Mouse (Mus musculus) kidney, embryonic 15.5 days (tissue): Measurements from ENCODE around the gene Rap1gap2. TPM values are rescaled to one million over a fixed set of nuclear protein-coding genes. Genes with fewer than 3 reads are reported as not detected.

Experiments
- ATAC-seq: fragments of 200-750 bp; cut with Nextera tagmentation; replicated peaks from 2 replicates; pipeline ENCODE4 v1.8.0; 2017; ENCODE audit warnings: moderate TSS enrichment; ENCODE audit not compliant: low FRiP score
- H3K27ac ChIP-seq: fragments of 300-500 bp; sonication (generic); 2 replicates; pipeline ENCODE4 v1.5.1; 2015; ENCODE audit warnings: mild to moderate bottlenecking, inconsistent platforms
- H3K27me3 ChIP-seq: fragments of 300-500 bp; sonication (generic); 2 replicates; pipeline ENCODE4 v1.6.1; 2015; ENCODE audit warnings: inconsistent platforms
- H3K36me3 ChIP-seq: fragments of 300-500 bp; sonication (generic); 2 replicates; pipeline ENCODE4 v1.6.1; 2015; ENCODE audit warnings: inconsistent platforms
- H3K4me1 ChIP-seq: fragments of 300-500 bp; sonication (generic); 2 replicates; pipeline ENCODE4 v1.6.1; 2015; ENCODE audit warnings: inconsistent platforms
- H3K4me2 ChIP-seq: fragments of 300-500 bp; sonication (generic); 2 replicates; pipeline ENCODE4 v1.6.1; 2015; ENCODE audit warnings: moderate library complexity, mild to moderate bottlenecking, inconsistent platforms
- H3K4me3 ChIP-seq: fragments of 300-500 bp; sonication (generic); replicated peaks from 2 replicates; pipeline ENCODE4 v1.5.1; 2015; ENCODE audit warnings: mild to moderate bottlenecking, inconsistent platforms
- H3K9ac ChIP-seq: fragments of 300-500 bp; sonication (generic); 2 replicates; pipeline ENCODE4 v1.6.1; 2015; ENCODE audit warnings: mild to moderate bottlenecking, inconsistent platforms
- H3K9me3 ChIP-seq: fragments of 300-500 bp; sonication (generic); replicated peaks from 2 replicates; pipeline ENCODE4 v1.6.1; 2016; ENCODE audit warnings: inconsistent platforms
- WGBS: fragments of 180-500 bp; shearing (Covaris S2); methylation state at CpG from one replicate; pipeline ENCODE4 v1.1.7; 2015; ENCODE audit warnings: mixed read lengths; 5-methylcytosine and 5-hydroxymethylcytosine counted together
- polyA plus RNA-seq: library from polyadenylated mRNA; unstranded; fragments of >200 nt; fragmentation: Nextera tagmentation; extraction: Ambion mirVana; gene quantifications from 2 replicates; pipeline ENCODE4 v1.2.1, GENCODE M21; 2015

Rap1gap2 gene
- polyA plus RNA-seq, 1 experiment from 2014 or later, result 6.4 TPM

- 44% methylated on average over 3 of the region's 3 CpGs for WGBS
- Histone ChIP-seq H3K27ac (peak overlapping the region; percentile 83), H3K27me3 (no peaks in the 10 kb centered on the region)
Observed at GRCm38 (mm10) chr11:74487952-74488351, 122.8 kb downstream of the Rap1gap2 start.

DNA sequence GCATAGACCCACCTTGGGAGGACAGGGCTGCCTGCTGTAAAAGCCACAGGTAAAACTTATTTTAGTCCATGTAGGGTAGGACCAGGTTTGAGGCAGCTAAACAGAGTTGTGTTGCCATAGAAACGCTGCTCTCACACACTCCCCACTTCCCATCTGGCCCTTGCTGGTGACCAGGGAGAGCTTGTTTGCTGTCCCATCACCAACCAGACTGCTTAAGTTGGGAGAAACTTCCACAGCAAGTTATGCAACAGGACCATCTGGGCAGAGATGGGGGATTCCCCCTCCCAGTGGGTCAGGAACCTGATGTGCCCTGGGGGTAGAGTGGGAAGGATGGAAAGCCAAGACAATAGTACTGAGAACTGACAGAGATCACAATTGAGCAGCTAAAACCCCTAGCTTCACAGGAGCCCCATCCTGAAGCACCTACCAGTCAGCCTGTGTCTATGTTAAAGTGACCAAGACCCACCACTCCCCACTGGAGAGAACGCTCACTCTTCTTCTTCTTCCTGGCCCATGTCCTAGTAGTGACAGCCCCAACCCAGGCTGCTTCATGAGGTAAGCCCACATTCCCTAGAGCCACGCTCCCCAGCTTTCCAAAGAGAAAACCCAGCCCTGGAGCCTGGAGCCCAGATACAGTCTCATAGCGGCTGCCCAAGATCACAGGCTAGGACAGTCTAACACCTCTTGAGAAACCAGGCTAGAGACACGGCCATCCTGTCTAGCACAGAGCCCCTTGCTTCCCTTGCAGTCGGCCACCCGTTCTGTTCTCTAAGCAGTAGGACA lies 125.1 kb downstream of the Rap1gap2 start:
- 88% methylated on average over 7 of the region's 7 CpGs for WGBS
- no peak for ATAC-seq
- H3K4me1 ChIP-seq, result peaks cover 28% of the 10 kb centered on the region

More at GRCm38 (mm10) chr11:74487952-74488351, 122.8 kb downstream of the Rap1gap2 start:
- ATAC-seq, result peak; percentile 49; the same call in 1 of the 2 replicates
- no peaks in the 10 kb centered on the region for H3K9me3 ChIP-seq
- H3K36me3 ChIP-seq, result no peaks in the 10 kb centered on the region
- peaks cover 40% of the 10 kb centered on the region for H3K4me1 ChIP-seq
- no peak overlapping the region for H3K9ac ChIP-seq
- no peak overlapping the region for H3K4me3 ChIP-seq
- 0 out of 2 replicates have a peak overlapping the region, but pooled peaks have one; percentile 12 for H3K4me2 ChIP-seq

DNA sequence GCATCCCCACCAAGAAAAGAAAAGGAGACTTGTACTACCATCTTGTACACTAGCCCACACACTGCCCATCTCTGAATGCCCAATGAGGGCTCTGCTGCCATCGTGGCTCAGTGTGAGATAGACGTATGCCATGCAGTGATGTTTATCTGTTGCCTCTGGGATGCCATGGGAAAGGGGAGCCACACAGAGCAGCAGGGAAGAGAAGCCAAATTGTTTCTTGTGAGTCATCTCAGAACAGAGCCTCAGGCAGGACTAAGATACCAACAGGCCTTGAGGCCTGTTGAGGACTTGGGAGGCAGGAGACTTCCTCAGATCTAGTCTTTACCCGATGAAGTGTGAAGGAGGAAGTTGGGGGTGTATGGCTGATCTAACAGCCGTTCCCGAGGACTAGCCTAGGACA lies 126.8 kb downstream of the Rap1gap2 start:
- H3K27ac ChIP-seq, result no peak overlapping the region
- H3K9ac ChIP-seq, result no peak overlapping the region
- 66% methylated on average over 5 of the region's 5 CpGs for WGBS
- no peak overlapping the region for H3K4me2 ChIP-seq
- no peaks in the 10 kb centered on the region for H3K36me3 ChIP-seq
- no peaks in the 10 kb centered on the region for H3K27me3 ChIP-seq
- H3K9me3 ChIP-seq, result no peaks in the 10 kb centered on the region
- ATAC-seq, result no peak
- peaks cover 24% of the 10 kb centered on the region for H3K4me1 ChIP-seq
- no peak overlapping the region for H3K4me3 ChIP-seq

More for the DNA sequence above, 125.1 kb downstream of the Rap1gap2 start:
- Histone ChIP-seq H3K9me3 (no peaks in the 10 kb centered on the region), H3K27me3 (no peaks in the 10 kb centered on the region), H3K27ac (no peak overlapping the region), H3K9ac (no peak overlapping the region), H3K4me2 (no peak overlapping the region), H3K4me3 (no peak overlapping the region), H3K36me3 (no peaks in the 10 kb centered on the region)

GRCm38 (mm10) chr11:74483153-74483817 lies 127.4 kb downstream of the Rap1gap2 start:
- Histone ChIP-seq H3K9ac (no peak overlapping the region), H3K36me3 (no peaks in the 10 kb centered on the region), H3K4me2 (no peak overlapping the region), H3K27ac (no peak overlapping the region), H3K9me3 (no peaks in the 10 kb centered on the region), H3K27me3 (no peaks in the 10 kb centered on the region), H3K4me1 (peaks cover 18% of the 10 kb centered on the region), H3K4me3 (no peak overlapping the region)
- WGBS, result 76% methylated on average over 6 of the region's 6 CpGs
- ATAC-seq, result no peak

- no peak overlapping the region for H3K9ac ChIP-seq
- 86% methylated on average over 5 of the region's 5 CpGs for WGBS
- no peaks in the 10 kb centered on the region for H3K27me3 ChIP-seq
- peaks cover 7% of the 10 kb centered on the region; the same call in 1 of the 2 replicates for H3K4me1 ChIP-seq
- no peak overlapping the region for H3K27ac ChIP-seq
- ATAC-seq, result peak; percentile 43; the same call in 1 of the 2 replicates
- H3K4me3 ChIP-seq, result no peak overlapping the region
- no peaks in the 10 kb centered on the region for H3K9me3 ChIP-seq
- no peaks in the 10 kb centered on the region for H3K36me3 ChIP-seq
- H3K4me2 ChIP-seq, result no peak overlapping the region
Observed at GRCm38 (mm10) chr11:74481797-74482196, 128.9 kb downstream of the Rap1gap2 start.

GRCm38 (mm10) chr11:74479715-74480289 lies 130.9 kb downstream of the Rap1gap2 start:
- no peak overlapping the region for H3K4me3 ChIP-seq
- H3K9ac ChIP-seq, result no peak overlapping the region
- no peak overlapping the region for H3K27ac ChIP-seq
- 0 out of 2 replicates have a peak, but pooled peaks cover 4% of the 10 kb centered on the region for H3K4me1 ChIP-seq
- WGBS, result 85% methylated on average over 5 of the region's 5 CpGs
- H3K27me3 ChIP-seq, result no peaks in the 10 kb centered on the region
- no peaks in the 10 kb centered on the region for H3K9me3 ChIP-seq
- H3K36me3 ChIP-seq, result no peaks in the 10 kb centered on the region
- no peak overlapping the region for H3K4me2 ChIP-seq
- ATAC-seq, result no peak

DNA sequence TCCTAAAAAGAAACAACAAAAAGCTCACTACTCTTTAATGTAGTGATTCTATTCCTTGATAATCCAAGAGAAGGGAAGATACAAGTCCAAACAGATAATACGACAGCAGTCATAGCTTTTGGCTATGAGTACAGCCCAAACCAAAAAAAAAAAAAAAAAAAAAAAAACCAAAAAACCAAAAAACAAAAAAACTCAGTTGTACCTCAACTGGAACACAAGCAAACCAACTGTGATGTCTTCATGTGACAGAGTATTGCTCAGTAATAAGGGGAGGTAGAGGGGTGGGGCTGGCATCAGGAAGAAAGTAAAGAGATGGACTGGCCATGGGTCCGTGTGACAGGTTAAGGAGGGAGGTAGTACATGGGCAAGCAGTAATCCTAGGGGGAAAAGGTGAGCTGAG lies 131.8 kb downstream of the Rap1gap2 start:
- no peak overlapping the region for H3K27ac ChIP-seq
- WGBS, result 86% methylated on average over 2 of the region's 2 CpGs
- ATAC-seq, result no peak
- H3K4me2 ChIP-seq, result no peak overlapping the region
- H3K9ac ChIP-seq, result no peak overlapping the region
- no peaks in the 10 kb centered on the region for H3K36me3 ChIP-seq
- no peak overlapping the region for H3K4me3 ChIP-seq
- no peaks in the 10 kb centered on the region for H3K9me3 ChIP-seq
- no peaks in the 10 kb centered on the region for H3K27me3 ChIP-seq
- no peaks in the 10 kb centered on the region for H3K4me1 ChIP-seq

DNA sequence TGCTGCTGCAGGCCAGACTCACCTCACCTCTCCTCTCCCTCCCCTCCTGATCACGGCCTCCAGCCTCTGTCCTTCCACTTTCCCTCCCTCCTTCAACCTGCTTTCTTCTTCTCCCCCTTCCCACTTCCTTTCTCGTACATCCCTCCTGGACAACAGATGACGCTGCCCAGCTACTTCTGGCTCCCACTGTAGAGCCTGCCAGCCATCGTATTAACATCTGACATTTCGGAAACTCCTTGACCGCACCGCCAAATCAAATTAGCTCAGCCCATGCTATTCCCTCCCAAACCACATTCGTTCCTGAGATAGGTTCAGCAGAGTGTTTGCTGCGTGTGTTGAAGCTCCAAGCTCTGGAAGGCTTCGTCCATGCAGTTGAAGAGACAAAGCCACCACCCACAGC lies 138.0 kb downstream of the Rap1gap2 start:
- Histone ChIP-seq H3K36me3 (no peaks in the 10 kb centered on the region), H3K9me3 (no peaks in the 10 kb centered on the region), H3K9ac (no peak overlapping the region), H3K27me3 (no peaks in the 10 kb centered on the region), H3K27ac (no peak overlapping the region), H3K4me3 (no peak overlapping the region), H3K4me2 (no peak overlapping the region), H3K4me1 (peaks cover 8% of the 10 kb centered on the region)
- WGBS, result 80% methylated on average over 10 of the region's 10 CpGs
- ATAC-seq, result no peak

DNA sequence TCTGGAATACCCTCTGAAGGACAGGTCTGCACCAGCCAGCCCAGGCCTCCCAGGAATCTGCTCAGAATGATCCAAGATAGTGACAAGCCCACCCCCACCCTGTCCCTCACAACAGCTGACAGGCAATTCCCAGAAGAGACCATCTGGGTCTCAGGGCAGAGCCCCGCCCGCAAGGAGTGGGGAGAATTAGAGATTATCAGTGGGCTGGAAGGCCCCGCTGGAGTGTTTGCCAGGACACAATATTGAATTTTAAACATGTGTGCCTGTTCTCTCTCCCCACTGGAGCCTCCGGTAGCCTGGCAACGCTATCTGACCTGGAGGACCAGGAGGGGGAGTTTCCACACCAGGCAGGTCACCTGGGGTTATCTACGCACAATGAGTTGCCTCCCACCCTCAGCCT lies 142.5 kb downstream of the Rap1gap2 start:
- no peak overlapping the region for H3K4me3 ChIP-seq
- ATAC-seq, result no peak

DNA sequence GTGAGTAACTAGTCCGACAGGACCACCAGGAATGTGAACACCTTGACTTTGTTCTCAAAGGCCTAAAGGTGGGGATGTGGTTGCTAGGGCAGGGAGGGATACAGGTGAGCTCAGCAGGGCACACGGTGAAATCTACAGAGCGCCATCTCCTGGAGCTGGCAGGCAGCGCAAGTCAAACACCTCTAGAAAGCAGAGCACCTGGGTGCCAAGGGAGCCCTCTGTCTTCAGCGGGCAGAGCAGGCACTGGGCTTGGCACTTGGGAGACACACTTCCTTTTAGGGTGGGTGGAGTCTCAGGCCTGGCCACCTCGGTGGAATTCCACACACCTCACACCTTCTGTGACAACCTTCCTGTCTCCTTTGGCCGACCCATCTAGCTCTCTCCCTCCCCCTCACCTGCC lies 145.0 kb downstream of the Rap1gap2 start:
- 32% methylated on average over 7 of the region's 7 CpGs for WGBS
- Histone ChIP-seq H3K27ac (no peak overlapping the region), H3K36me3 (no peaks in the 10 kb centered on the region), H3K4me1 (peaks cover 36% of the 10 kb centered on the region), H3K9ac (no peak overlapping the region), H3K4me3 (no peak overlapping the region), H3K4me2 (no peak overlapping the region), H3K9me3 (no peaks in the 10 kb centered on the region), H3K27me3 (no peaks in the 10 kb centered on the region)
- no peak for ATAC-seq

More for the DNA sequence above, 142.5 kb downstream of the Rap1gap2 start:
- H3K27me3 ChIP-seq, result no peaks in the 10 kb centered on the region
- no peaks in the 10 kb centered on the region for H3K9me3 ChIP-seq
- H3K27ac ChIP-seq, result no peak overlapping the region
- WGBS, result 45% methylated on average over 6 of the region's 6 CpGs
- no peak overlapping the region for H3K4me2 ChIP-seq
- H3K9ac ChIP-seq, result no peak overlapping the region
- no peaks in the 10 kb centered on the region for H3K36me3 ChIP-seq
- H3K4me1 ChIP-seq, result peaks cover 36% of the 10 kb centered on the region

GRCm38 (mm10) chr11:74464181-74464977 lies 146.3 kb downstream of the Rap1gap2 start:
- no peaks in the 10 kb centered on the region for H3K27me3 ChIP-seq
- no peak for ATAC-seq
- peaks cover 36% of the 10 kb centered on the region for H3K4me1 ChIP-seq
- 52% methylated on average over 10 of the region's 10 CpGs for WGBS
- H3K27ac ChIP-seq, result peak overlapping the region; percentile 50
- H3K4me2 ChIP-seq, result no peak overlapping the region
- H3K9me3 ChIP-seq, result no peaks in the 10 kb centered on the region
- H3K4me3 ChIP-seq, result no peak overlapping the region
- H3K9ac ChIP-seq, result no peak overlapping the region
- no peaks in the 10 kb centered on the region for H3K36me3 ChIP-seq
